Mouse (Mus musculus) heart, embryonic 16.5 days (tissue): ENCODE measurements around the gene Dhx37. TPM values are rescaled to one million over a fixed set of nuclear protein-coding genes. Genes with fewer than 3 reads are reported as not detected.

Experiments
- ATAC-seq: fragments of 200-750 bp; cut with Nextera tagmentation; replicated peaks from 2 replicates; pipeline ENCODE4 v1.8.0; 2017; ENCODE audit warnings: moderate number of reproducible peaks; ENCODE audit not compliant: insufficient read depth, low FRiP score; ENCODE audit errors: extremely low read depth
- H3K27ac ChIP-seq: fragments of 300-500 bp; sonication (generic); 2 replicates; pipeline ENCODE4 v1.5.1; 2014; ENCODE audit warnings: mild to moderate bottlenecking, low read length, control low read depth, moderate library complexity
- H3K27me3 ChIP-seq: fragments of 300-500 bp; sonication (generic); 2 replicates; pipeline ENCODE4 v1.6.1; 2014; ENCODE audit warnings: low read length, mixed read lengths; ENCODE audit not compliant: control insufficient read depth, insufficient read depth
- H3K36me3 ChIP-seq: fragments of 300-500 bp; sonication (generic); 2 replicates; pipeline ENCODE4 v1.6.1; 2014; ENCODE audit not compliant: control insufficient read depth, insufficient read depth
- H3K4me1 ChIP-seq: fragments of 300-500 bp; sonication (generic); 2 replicates; pipeline ENCODE4 v1.6.1; 2014; ENCODE audit warnings: low read length, mixed read lengths; ENCODE audit not compliant: control insufficient read depth, insufficient read depth
- H3K4me2 ChIP-seq: fragments of 300-500 bp; sonication (generic); 2 replicates; pipeline ENCODE4 v1.6.1; 2014; ENCODE audit warnings: low read depth, mild to moderate bottlenecking, control low read depth, low read length
- H3K4me3 ChIP-seq: fragments of 300-500 bp; sonication (generic); 2 replicates; pipeline ENCODE4 v1.5.1; 2014; ENCODE audit warnings: mild to moderate bottlenecking, control low read depth, low read length
- H3K9ac ChIP-seq: fragments of 300-500 bp; sonication (generic); 2 replicates; pipeline ENCODE4 v1.6.1; 2014; ENCODE audit warnings: low read length, control low read depth
- H3K9me3 ChIP-seq: fragments of 300-500 bp; sonication (generic); replicated peaks from 2 replicates; pipeline ENCODE4 v1.6.1; 2016; ENCODE audit warnings: low read length; ENCODE audit not compliant: control insufficient read depth
- WGBS: fragments of 180-500 bp; shearing (Covaris S2); extraction: QIAGEN DNeasy Blood & Tissue Kit; methylation state at CpG from one replicate; pipeline ENCODE4 v1.1.7; 2014; 5-methylcytosine and 5-hydroxymethylcytosine counted together
- polyA plus RNA-seq: library from polyadenylated mRNA; unstranded; fragments of >200 nt; fragmentation: Nextera tagmentation; extraction: Ambion mirVana; gene quantifications from 2 replicates; pipeline ENCODE4 v1.2.1, GENCODE M21; 2015

The Dhx37 gene
- polyA plus RNA-seq, 1 experiment from 2014 or later, result 8.5 TPM

DNA sequence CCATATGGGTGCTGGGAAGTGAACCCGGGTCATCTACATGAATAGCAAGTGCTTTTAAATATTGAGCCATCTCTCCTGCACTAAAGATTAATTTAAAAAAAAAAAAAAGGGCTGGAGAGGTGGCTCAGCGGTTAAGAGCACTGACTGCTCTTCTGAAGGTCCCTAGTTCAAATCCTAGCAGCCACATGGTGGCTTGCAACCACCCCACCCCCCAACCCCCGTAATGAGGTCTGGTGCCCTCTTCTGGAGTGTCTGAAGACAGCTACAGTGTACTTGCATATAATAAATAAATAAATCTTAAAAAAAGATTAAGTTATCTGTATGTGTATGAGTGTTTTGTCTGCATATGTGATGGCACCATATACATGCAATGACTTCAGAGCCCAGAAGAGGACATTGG, 26.7 kb upstream of the Dhx37 start:
- WGBS, result 80% methylated on average over 3 of the region's 3 CpGs

DNA sequence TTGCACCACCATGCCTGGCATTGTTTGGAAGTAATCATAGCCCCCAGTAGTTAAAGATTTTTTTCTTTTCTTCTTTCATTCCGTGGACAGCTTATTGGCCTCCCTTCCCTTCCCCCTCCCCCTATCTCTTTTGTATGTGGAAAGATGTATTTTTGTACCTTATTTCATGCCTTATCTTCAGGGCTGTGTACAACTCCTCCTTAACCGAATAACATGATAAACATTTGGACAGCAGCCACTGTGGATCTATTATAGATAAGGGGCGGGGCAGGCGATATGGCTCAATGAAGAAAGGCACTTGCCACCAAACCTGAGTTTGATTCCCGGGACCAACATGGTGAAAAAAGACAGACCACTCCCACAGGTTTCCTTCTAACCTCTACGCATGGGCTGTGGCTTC, 23.6 kb upstream of the Dhx37 start:
- no peak overlapping the region for H3K4me3 ChIP-seq
- no peaks in the 10 kb centered on the region for H3K9me3 ChIP-seq
- H3K4me1 ChIP-seq, result no peaks in the 10 kb centered on the region
- H3K36me3 ChIP-seq, result peaks cover 18% of the 10 kb centered on the region
- no peak overlapping the region for H3K27ac ChIP-seq
- no peak overlapping the region for H3K4me2 ChIP-seq
- WGBS, result 78% methylated on average over 6 of the region's 6 CpGs
- H3K9ac ChIP-seq, result no peak overlapping the region
- ATAC-seq, result no peak
- H3K27me3 ChIP-seq, result no peaks in the 10 kb centered on the region

More for the DNA sequence above, 26.7 kb upstream of the Dhx37 start:
- Histone ChIP-seq H3K4me2 (no peak overlapping the region), H3K4me1 (peaks cover 6% of the 10 kb centered on the region), H3K9me3 (no peaks in the 10 kb centered on the region), H3K4me3 (no peak overlapping the region), H3K27me3 (no peaks in the 10 kb centered on the region), H3K9ac (no peak overlapping the region), H3K27ac (no peak overlapping the region), H3K36me3 (peaks cover 8% of the 10 kb centered on the region)
- ATAC-seq, result no peak

DNA sequence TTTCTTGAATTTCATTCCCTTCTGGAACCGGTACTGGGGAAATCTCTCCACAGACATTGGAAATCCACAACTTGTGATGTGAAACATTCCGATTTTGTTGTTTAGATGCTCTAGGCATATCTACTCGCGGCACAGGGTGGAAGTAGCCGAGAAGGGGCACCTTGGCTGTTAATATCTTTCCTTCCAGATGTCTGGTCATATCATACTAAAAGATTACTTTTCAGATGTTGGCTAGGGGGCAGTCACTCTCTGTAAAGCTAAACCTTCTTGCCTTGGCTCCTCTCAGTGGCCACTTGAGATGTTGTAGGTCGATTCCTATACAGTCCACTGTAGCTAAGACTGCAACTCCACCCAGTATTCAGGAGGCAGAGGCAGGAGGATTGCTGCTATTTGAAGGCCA, 22.2 kb upstream of the Dhx37 start:
- no peak overlapping the region for H3K4me2 ChIP-seq
- no peak overlapping the region for H3K9ac ChIP-seq
- no peaks in the 10 kb centered on the region for H3K9me3 ChIP-seq
- no peaks in the 10 kb centered on the region for H3K27me3 ChIP-seq
- H3K27ac ChIP-seq, result no peak overlapping the region
- H3K4me3 ChIP-seq, result no peak overlapping the region
- no peak for ATAC-seq
- peaks cover 24% of the 10 kb centered on the region for H3K36me3 ChIP-seq
- H3K4me1 ChIP-seq, result no peaks in the 10 kb centered on the region
- WGBS, result 90% methylated on average over 6 of the region's 6 CpGs

DNA sequence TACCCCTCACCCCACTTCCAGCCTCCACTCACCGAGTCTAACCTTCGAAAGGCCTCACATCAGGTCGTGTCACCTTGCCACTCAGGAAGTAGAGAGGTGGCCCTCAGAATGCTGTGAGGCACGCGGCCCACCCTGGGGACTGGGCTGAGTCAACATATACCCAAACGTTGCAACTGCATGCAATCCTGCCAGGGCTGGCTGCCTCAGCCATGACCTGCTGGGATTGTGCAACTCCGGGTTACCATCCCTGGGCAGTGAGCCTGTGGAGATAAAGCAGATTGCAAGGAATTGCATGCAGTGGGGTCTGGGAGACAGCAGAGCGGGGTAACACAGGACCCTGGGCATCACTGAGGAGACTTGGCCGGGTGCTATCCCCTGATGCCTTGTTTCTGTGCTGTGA, 18.7 kb upstream of the Dhx37 start:
- Histone ChIP-seq H3K4me3 (no peak overlapping the region), H3K4me2 (no peak overlapping the region), H3K36me3 (peaks cover 24% of the 10 kb centered on the region), H3K27me3 (no peaks in the 10 kb centered on the region), H3K9me3 (no peaks in the 10 kb centered on the region), H3K27ac (no peak overlapping the region), H3K4me1 (peaks cover 5% of the 10 kb centered on the region; the same call in 1 of the 2 replicates), H3K9ac (no peak overlapping the region)
- WGBS, result 80% methylated on average over 9 of the region's 9 CpGs
- no peak for ATAC-seq

DNA sequence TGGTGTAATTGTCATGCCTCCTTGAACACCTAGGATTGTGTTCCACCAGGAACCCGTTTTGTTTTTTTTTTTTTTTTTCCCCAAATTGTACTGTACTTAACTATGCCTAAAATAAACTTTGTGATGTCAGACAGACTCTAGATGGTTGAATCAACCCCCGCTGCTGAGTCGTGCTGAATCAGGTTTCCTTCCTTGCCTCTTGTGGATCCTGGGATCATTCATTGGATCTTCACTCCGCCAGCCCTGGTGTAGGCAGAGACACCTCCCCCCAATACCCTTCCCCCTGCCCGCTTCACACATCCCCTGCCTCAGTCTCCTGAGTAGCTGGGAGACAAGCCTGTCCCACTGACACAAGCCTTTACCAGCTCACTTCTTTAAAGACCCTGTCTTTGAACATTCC, 15.4 kb upstream of the Dhx37 start:
- H3K27ac ChIP-seq, result no peak overlapping the region
- peaks cover 8% of the 10 kb centered on the region; the same call in 1 of the 2 replicates for H3K36me3 ChIP-seq
- WGBS, result 46% methylated on average over 5 of the region's 5 CpGs
- no peak for ATAC-seq
- H3K4me3 ChIP-seq, result no peak overlapping the region
- no peak overlapping the region for H3K4me2 ChIP-seq
- no peak overlapping the region for H3K9ac ChIP-seq
- H3K4me1 ChIP-seq, result peaks cover 5% of the 10 kb centered on the region; the same call in 1 of the 2 replicates
- no peaks in the 10 kb centered on the region for H3K27me3 ChIP-seq
- H3K9me3 ChIP-seq, result no peaks in the 10 kb centered on the region

DNA sequence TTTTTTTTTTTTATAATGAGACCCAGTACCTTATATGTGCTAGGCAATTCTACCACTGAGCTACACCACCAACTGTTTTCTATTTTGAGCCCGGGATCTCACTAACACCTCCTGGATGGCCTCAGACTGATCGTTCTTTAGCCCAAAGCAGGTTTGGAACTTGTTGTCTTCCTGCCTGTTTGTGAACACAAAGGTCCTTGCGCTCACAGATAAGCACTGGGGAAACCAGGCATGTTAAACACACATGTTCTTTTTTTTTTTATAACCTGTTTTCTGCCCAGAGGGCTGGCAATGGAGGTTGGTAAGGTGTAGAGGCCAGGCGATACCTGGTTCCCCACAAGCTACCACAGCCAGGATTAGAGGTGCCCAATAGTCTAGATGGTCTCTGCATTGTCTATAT, 14.7 kb upstream of the Dhx37 start:
- Histone ChIP-seq H3K27me3 (no peaks in the 10 kb centered on the region), H3K9ac (no peak overlapping the region), H3K36me3 (0 out of 2 replicates have a peak, but pooled peaks cover 8% of the 10 kb centered on the region), H3K9me3 (no peaks in the 10 kb centered on the region), H3K27ac (no peak overlapping the region), H3K4me2 (no peak overlapping the region), H3K4me1 (peaks cover 5% of the 10 kb centered on the region; the same call in 1 of the 2 replicates), H3K4me3 (no peak overlapping the region)
- WGBS, result 68% methylated on average over 4 of the region's 4 CpGs
- no peak for ATAC-seq

DNA sequence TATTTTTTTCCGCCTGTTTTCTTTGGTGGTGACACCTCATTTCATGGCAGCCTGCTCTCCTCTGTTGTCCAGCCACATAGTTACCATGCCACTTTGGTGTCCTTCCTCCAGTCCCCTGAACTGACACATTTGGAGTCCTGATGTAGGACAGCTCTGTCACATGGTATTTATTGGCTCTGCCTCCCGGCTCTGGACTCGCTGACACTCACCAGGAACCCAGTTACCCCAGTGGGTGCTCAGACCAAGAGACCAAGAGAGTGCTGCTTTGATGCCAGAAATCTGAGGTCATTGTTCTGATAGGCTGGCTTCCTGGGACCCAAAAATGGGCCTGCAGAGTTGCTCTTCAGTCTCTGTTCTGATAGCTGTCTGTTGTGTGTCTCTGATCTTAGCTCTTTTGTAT, 14.1 kb upstream of the Dhx37 start:
- Histone ChIP-seq H3K36me3 (0 out of 2 replicates have a peak, but pooled peaks cover 8% of the 10 kb centered on the region), H3K4me2 (no peak overlapping the region), H3K4me3 (no peak overlapping the region), H3K9ac (no peak overlapping the region), H3K27ac (peak overlapping the region; percentile 35; the same call in 1 of the 2 replicates), H3K9me3 (no peaks in the 10 kb centered on the region), H3K4me1 (peaks cover 6% of the 10 kb centered on the region; the same call in 1 of the 2 replicates), H3K27me3 (no peaks in the 10 kb centered on the region)
- 0 out of 2 replicates have a peak, but pooled peaks have one; percentile 29 for ATAC-seq
- 58% methylated on average over 3 of the region's 3 CpGs for WGBS

DNA sequence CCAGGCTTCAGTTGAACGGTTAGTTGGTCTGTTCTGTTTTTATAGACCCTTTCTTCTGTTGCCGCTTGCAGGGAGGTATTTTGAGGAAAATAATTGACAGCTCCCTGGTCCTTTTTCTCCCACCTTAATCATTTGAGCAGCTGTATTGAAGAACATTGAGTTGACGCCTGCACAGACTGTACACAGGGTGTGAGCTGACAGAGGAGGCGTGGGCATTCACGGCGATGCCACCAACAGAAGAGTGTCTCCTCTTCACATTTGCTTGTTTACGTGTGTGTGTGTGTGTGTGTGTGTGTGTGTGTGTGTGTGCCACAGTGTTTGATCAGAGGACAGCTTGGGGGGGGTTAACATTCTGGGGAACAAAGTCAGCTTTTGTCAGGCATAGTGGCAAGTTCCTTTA, 12.4 kb upstream of the Dhx37 start:
- Histone ChIP-seq H3K4me1 (peaks cover 10% of the 10 kb centered on the region; the same call in 1 of the 2 replicates), H3K4me3 (no peak overlapping the region), H3K36me3 (0 out of 2 replicates have a peak, but pooled peaks cover 3% of the 10 kb centered on the region), H3K27me3 (no peaks in the 10 kb centered on the region), H3K9me3 (no peaks in the 10 kb centered on the region), H3K9ac (no peak overlapping the region), H3K4me2 (no peak overlapping the region), H3K27ac (no peak overlapping the region)
- 74% methylated on average over 7 of the region's 7 CpGs for WGBS
- no peak for ATAC-seq

DNA sequence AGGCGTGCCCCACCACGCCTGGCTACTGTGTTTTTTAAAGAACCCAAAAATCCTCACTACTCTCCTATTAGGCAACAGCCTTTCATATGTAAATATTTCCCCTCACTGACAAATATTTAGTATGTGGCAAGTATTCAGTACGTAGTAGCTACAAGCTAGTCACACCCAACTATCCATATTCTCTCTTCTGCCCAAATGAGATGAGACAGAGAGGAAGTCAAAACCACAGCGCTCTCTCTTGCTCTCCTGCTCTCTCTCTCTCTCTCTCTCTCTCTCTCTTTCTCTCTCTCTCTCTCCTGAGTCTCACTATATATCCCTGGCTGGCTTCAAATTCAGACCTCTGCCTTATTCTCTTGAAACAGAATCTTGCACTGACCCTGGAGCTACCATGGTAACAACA, 10.6 kb upstream of the Dhx37 start:
- Histone ChIP-seq H3K9me3 (no peaks in the 10 kb centered on the region), H3K4me1 (peaks cover 12% of the 10 kb centered on the region; the same call in 1 of the 2 replicates), H3K4me2 (no peak overlapping the region), H3K4me3 (no peak overlapping the region), H3K36me3 (0 out of 2 replicates have a peak, but pooled peaks cover 3% of the 10 kb centered on the region), H3K27me3 (no peaks in the 10 kb centered on the region), H3K9ac (no peak overlapping the region), H3K27ac (no peak overlapping the region)
- ATAC-seq, result no peak
- 88% methylated on average over 4 of the region's 4 CpGs for WGBS
